Mouse (Mus musculus) spleen, adult 18-20 months (tissue): ENCODE results near the gene Runx1.

Experiments used
- DNase-seq, 2 experiments: peaks; one replicate each; pipeline ENCODE4 v3.0.0; 2022; ENCODE audit warnings: mixed read lengths in 2 of 2

Runx1 gene

DNA sequence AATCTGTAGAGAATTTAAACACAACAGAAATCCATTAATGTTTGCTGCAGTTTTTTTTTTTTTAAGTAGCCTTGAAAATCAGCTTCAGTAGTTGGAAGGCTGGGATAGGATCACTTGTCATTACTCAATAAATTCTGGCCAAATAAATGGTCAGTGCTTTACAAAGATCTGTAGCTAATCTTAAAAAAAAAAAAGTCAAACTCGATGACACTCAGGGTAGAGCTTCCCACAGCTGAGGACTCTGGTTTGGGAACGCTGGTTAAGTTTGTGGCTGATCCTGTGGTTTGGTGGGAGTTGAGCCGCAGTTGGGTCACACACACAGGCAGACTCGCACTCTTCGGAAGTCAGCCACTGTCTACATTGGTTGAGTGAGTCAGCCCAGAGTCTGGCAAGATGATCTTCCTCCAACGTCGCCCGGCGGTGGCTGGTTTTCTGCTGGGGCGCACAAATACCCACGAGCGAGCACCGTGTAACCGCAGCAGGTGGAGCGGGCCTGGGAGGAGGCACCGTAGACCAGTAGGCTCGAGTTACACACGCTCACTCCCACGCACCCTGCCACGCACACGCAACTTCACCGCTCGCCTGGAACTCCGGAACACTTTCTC, 129.4 kb downstream of the Runx1 start:
- peak; percentile 65 to 67 for DNase-seq

DNA sequence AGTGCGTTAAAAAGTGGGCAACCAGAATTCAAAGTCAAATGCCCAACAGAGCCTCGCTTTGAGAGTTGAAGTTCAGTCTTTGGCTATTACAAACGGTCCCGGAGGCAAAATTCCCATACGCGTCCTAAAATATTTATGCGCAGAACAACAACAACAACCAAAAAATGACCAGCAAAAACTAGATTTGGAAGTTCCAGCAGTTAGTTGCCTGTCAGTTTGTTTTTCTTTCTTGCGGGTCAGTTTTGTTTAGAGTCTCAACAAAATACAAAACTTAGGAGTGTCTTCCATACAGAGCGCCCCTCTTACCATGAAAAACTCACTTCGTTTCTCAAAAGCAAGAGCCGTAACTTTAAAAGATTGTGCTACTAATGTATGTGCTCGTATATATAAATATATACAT, 130.0 kb downstream of the Runx1 start:
- no peak for DNase-seq

DNA sequence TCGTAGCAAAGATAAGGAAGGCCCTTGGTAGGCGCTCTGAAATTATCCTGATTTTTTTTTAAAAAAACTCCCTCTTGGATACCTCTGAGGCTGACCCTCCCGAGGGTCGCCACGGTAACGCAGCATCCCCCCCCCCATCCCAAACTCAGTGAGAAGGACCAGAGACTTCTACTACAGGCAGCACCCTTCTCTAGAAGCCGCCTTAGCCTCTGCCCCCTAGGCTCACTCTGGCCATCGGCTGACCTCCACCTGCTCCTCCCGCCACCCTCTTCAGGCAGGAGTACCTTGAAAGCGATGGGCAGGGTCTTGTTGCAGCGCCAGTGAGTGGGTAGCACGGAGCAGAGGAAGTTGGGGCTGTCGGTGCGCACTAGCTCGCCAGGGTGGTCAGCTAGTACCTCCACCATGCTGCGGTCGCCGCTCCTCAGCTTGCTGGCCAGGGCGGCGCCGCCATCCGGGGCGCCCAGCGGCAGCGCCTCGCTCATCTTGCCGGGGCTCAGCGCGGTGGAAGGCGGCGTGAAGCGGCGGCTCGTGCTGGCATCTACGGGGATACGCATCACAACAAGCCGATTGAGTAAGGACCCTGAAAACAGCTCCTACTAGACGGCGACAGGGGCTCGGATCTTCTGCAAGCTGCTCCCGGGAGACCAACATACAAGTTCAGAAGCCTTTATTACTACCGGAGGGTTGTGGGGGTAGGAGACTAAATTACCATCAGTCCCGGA, 130.6 kb downstream of the Runx1 start:
- DNase-seq = no peak

DNA sequence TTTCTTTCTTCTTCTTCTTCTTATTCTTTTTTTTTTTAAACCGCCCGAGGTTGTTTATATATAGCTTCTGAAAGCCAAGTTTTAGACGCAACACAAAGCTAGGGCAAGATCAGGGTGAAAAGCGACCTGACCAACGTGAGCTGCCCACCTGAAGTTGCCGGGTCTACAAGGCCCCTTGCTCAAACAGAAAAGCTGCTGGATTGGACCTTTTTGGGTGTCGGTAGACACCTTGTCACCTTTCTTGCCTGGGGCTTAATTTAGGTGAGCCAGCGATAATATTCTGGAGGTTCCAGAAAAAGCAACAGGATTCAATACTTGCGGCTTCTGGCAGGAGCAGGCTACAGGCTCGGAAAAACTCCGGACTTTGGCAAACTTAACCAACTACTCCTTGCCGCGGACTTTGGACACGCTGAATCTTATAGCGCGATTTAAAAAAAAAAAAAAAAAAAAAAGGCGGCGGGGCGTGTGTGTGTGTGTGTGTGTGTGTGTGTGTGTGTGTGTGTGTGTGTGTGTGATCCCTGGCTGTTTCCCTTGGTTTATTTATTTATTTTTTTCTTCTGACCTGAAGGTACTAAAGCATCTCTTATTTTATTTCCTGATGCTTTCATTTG, 131.3 kb downstream of the Runx1 start:
- DNase-seq = no peak

DNA sequence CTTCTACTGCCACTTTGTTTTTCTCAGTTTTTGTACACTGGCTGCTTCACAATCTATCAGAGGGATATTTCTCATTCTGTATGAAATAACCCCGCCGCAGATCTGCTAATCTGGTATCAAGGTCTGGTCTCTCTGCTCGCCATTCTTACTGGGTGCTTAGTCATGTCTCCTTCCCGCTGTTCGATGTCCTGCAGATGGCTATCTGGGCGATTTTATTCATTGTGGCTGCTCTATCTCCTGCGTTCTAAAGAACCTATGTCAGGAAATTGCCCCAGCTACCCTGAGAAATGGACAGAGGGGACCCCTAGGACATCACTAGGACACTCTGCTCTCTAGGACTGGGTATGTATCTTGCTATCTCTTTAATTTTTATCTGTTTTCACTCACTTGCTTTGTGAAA, 135.2 kb downstream of the Runx1 start:
- DNase-seq = no peak

DNA sequence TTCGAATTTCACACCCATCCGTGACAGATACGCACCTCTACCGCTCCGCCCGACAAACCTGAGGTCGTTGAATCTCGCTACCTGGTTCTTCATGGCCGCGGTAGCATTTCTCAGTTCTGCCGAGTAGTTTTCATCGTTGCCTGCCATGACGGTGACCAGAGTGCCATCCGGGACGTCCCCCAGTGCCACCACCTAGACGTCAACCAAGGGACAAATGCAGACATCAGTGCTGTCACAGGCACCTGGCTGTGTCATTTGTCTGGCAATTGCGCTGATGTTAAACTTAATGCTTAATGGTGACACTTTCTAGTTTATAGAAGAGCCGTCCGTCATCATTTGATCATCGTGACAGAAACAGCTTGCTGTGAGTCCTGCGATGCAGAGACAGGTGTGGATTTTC, 137.0 kb downstream of the Runx1 start:
- DNase-seq = no peak

DNA sequence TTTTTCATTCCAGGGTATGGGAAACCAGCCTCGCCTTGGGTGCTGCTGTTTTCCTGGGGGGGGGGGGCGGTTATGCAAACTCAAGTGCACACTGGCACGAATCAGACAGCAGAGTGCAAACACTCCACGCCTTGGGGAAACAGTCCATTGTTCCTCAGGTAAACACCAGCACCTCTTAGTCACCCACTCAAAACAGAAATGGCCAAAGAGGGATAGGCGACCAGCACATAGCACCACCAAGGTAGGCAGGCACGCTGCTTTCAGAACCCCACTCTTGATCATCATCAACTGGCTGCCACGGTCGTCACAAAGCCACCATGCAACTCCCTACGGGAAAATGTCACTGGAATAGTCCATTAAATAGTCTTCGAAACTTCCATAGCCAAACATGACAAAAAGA, 139.0 kb downstream of the Runx1 start:
- no peak for DNase-seq

DNA sequence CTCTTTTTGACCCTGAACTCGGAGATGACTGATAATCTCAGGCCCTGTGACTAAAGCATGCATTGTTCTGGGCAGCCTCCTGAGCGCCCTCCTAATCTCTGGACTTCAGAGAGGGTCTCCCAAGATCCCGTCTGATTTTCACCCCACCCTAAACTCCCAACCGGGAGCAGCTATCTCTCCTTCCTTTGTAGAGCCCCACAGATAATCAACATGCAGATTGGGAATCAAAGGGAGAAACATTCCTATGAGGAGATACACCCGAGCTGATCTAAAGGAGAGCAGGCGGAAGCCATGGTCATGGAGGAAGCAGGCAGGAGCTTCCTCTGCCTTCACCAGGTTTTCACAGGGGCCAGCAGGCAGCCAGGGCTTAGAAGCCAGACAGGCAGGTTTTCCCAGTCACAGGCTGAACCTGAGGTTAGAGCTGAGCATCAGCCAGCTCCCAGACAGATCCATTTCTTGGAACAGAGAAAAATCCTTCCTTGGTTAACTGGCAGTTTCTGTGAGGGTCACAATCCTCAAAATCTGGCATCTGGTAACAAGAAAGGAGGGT, 140.1 kb downstream of the Runx1 start:
- DNase-seq = no peak

DNA sequence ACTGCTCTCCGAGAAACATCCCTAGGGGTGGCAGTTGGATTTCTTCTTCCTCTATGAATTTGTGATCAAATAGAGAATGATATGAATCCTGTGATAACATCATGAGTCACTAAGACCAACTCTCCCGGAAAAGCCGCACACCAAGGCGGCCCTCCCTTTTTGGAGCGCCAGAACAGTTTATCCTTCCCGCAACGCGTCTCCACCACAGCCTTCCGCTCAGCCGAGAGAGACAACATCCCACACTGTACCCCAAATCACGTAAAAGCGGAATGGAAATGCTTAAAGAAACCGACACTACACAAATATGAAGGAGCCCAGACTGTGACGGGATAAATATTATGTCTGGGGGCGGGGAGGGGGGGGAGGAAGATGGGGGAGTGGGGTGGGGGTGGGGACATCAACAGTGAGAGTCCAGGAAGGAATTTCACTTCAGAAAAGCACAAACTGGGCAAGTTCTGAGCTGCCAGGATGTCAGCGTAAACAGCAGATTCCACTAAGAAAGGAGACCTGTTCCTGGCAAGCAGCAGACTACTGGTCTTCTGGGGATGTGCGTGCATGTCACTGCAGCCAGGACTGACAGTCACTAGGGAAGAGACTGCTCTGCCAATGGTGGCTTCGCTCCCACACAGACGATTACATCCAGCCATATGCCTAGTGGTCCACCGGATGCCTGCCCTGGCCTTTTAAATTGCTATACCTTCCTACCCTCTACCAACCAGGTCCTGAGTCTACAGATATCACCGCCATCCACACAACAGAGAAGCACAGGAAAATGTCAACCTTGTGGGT, 141.3 kb downstream of the Runx1 start:
- DNase-seq = no peak

DNA sequence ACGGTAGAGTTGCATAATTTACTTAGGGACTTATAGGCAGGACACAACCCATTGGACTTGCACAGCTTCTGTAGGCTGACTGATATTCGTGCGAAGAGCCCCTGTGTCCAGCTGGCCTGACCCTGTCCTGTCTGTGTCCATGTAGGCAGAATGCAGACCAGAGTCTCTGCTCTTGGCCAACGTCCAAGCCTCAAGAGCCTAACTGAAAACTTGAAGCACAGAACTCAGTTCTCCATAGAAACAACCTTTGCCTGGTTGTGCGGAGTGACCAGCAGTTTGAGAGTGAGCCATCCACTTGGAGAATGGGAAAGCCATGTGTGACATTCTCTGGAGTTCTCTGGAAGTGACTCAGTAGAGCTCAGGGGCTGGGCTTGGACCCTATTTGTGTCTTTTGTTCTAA, 149.3 kb downstream of the Runx1 start:
- no peak for DNase-seq

DNA sequence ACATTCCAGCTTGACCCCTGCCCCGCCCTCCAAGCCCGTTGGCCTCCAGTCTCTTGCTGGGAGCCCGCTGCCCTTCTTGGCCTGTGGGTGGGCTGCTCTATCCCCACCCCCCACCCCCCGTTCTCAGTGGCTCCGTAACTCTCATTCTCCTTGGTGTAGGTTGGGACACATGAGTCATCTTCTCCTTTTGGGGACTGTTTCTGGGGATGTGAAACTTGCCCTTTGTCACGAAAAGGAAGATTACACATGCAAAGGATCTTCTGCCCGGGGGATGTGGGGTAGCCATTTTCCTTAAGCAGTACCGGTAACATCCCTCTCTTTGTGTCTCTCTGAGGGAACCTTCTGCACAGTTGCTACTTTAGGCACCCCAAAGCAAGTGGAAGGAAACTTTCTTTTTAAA, 150.3 kb downstream of the Runx1 start:
- DNase-seq = no peak

DNA sequence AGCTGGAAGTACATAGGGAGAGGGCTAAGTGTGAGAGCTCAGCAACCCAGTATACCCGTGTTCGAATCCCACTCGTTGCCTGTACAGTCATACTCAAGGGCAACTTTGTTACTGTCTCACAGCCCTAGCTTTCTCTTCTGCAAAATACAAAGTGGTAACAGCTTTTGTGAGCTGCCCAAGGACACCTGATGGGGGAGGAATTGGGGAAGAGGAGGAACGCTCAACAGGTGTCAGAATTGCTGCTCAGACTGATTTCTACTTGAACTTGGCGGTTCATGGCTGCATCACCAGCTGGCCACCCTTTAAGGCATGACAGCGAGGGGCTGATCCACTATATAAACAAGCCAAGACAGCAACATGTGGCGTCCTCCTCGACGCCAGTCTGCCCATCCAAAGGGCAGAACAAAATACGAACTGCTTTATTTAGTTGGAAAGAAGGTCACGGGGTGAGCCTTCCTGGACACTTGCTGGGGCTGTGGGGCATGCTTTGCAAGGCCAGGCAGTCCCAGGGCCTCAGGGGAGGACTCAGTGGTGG, 151.0 kb downstream of the Runx1 start:
- DNase-seq = no peak

DNA sequence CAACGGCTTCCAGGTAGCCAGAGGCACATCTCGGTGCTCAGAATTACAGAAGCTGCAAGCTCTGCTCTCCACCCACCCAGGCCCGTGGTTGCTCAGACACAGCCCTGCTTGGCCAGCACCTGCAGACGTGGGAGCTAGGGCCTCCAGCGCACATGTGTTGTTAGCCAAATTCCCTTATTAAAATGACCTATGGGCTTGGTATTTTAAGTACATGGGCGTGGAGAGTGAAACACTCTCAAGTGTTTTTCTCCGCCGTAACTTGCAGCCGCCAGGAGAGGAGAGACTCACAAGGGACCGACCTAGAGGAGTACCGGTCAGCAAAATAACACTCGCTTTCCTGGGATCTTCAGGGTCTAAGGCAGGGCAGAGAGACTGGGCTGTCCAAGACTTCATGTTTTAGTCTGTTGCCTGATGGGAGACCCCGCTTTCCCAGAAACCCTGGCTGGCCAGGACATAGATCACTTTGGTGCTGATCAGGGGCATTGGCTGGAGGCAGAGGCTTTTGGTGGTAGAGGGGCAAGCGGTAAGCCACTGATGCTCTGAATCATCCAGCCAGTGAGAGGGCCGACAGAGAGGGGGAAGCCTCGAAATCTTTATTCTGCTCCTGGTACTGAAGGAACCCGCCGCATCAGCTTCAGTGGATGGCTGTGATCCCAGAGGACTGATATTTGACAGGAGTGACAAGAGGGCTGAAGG, 151.7 kb downstream of the Runx1 start:
- no peak for DNase-seq

DNA sequence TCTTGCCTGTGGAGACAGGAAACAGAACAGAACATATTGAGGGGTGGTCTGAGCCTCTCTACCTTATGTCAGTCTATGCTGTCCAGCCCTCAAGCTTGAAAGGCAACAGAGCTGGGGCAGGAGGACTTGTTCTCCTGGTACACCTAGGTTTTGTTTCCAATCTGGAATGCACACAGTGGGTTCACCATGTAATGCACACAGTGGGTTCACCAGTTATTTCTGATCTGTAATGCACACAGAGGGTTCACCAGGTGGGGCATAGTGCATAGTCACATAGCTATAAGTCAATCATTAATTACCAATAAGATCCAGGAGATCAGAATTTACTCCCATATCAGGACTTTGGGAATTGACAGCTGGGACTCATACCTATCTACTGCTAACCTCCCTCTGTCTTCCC, 157.1 kb downstream of the Runx1 start:
- no peak for DNase-seq

DNA sequence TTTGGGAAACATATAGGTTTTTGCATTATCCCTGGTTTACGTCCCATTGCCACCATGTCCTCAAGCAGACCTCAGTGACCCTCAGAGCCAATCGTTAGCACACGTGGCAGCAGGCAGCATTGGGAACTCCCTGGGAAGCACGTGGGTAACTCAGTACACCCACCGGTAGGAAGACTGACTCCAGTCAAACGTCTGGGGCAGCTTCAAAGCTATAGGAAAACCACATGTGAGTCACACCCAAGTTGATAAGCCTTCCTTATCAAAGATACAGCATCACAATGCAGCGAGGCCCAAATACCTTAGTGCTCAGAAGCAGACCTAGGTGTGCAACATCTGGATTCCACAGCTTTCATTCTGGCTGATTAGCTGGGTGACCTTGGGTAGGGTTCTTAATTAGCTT, 164.2 kb downstream of the Runx1 start:
- DNase-seq = no peak

DNA sequence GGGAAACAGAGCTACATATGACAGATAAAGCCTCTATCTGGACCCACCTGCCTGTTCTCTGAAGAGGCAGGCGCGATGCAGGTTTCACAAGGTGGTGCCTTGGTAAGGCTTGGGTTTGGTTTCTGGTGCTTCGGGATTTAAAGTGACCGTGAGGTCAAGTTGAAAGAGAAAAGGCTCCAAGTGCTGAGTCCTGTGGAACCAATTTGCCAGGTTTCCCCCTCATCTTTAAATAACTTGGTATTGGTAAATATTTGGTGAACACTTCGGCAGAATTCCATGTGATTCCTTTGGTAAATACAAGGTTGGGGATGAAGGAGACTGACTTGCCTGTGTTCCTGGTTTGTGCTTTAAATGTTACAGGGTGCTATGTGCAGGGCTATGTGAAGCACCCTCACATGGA, 169.2 kb downstream of the Runx1 start:
- DNase-seq = no peak

DNA sequence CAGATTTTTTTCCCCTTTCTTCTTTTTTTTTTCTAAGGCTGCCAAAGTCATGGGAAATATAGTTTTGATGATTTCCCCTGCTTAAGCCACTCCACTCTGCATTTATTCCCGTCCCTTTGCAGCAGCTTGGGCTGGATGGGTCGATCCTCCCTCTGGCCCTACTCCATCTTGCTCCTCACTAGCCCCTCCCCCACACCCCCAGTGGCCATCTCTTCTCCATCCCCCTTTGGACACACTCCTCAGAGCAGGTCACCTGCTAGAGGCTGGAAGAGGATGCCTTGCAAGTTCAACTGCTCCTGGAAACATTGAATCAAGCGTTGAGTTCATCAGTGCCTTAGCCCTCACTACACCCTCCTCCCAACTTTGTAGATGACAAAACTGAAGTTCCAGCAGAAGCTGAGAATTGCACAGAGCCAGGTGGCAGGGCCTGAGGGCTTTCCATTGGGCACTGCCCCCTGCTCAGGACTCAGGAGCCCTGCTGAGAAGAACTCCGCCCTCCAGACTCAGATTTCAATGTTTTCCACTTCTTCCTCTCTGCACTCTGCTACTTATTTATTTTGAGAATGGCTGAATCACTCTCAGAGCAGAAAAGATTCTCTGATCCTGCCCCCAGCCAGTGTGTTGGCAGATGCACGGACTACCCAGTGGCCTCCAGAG, 171.5 kb downstream of the Runx1 start:
- no peak for DNase-seq

DNA sequence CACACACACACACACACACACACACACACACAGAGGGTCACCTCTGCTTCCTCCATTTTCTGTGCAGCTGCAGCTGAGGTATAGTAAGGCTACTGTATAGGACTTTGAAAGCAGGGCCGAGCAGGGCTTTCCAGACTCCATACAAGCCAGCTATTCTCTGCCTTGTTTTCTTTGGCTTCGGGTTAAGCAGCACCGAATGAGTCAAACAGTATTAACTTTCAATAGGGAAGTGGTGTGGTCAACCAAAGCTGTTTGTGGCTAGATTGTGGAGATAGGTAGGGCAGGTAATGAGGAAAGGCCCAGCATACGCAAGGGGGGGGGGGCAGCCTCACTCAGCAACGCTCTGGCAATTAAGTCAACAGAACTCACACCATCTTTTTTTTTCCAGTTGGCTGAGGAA, 172.1 kb downstream of the Runx1 start:
- no peak for DNase-seq

DNA sequence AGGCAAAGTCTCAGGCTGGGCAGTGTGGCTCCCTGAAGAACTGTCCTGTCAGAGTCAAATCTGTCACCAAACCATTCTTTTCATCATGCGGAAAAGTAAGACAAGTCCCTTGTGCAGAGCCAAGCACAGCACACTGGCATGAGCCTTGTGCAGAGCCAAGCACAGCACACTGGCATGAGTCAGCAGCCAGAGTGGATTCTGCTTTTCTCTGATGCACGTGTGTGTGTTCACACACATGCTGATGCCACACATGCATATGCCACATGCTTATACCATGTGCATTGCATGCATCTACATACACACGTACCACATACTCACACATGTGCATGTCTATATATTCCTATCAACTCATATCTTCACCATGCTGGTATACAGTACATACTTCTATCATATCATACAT, 174.7 kb downstream of the Runx1 start:
- no peak for DNase-seq

DNA sequence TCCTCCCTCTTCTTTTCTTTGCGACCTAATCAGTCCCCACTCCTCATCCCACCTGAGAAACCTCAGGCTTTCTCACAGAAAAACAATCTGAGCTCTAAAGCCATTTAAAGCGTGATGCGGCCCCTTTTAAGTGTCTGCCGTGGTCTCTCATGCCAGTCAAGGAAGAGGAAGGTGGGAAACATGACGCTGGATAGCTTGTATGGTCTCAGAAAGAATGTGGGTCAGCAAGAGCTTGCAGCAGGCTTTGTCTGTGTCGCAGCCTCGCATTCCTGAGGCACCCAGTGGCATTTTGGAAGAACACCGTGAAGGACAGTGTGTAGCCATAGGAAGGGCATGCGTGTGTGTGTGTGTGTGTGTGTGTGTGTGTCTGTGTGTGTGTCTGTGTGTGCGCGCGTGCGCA, 179.8 kb downstream of the Runx1 start:
- DNase-seq = no peak

DNA sequence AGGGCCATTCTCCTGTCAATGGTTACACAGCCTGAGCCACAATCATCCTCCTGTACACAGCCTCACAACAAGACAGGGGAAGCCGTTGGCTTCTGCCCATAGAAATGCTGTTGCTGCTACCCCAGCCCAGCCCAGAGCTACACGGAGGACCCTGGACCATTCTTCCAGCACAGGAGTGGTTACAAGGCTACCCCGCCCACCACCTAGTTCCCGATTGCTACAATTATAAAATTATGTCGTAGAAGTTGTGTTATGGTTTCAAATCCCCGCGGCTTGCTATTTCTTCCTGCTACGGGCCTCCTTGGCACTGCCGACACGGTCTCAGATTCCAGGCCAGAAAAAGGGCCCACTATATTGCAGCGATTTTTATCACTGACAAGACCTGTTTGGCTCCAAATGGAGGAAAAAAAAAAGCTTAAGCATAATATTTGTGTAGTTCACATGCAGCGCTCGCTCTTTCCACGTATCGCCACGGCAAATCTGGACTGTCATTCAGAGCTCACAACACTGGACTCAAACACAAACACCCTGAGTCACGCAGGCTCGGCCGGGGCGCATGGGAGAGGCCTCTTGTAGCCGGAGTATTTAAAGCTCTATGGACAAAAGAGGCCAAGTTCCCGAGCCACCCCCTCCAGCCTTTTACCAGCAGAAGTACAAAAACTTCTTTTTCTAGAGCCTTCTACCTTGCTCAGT, 180.4 kb downstream of the Runx1 start:
- DNase-seq = no peak
